In the genomic region with DNA sequence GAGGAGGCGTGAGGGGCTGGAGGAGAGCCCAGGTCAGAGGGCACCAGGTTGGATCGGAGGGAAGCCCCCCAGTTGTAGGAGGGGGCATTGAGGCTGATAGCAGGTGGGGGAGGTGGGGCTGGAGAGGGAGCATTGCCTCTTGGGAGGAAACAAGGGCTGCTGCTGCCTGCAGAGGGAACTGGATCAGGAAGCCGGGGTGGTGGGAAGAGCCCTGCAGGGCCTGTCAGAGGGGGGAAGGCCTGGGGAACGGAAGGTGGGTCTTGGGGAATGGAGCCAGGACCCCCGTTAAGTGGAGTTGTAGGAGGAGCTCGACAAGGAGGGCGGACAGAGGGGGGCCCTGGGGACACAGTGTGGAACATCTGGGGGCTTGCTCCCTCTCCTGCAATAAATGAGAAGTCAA, we compare ENCODE assay signal across 9 mouse cellular contexts. TPM values are rescaled to one million over a fixed set of nuclear protein-coding genes. Genes with fewer than 3 reads are reported as not detected.
DNase-seq lines count a peak whose midpoint lies in the region; ATAC-seq and TF ChIP-seq lines count a peak whose summit lies in the region.
"Had no signal": no experiment of that assay in that cellular context is flagged by ENCODE, and none has a peak within 500 bp of the region (broad histone marks: within the 10 kb centered on the region; RNA-seq: fewer than 3 reads in every experiment).

No protein-coding gene starts in this region.

- peaks cover 27% of the 10 kb centered on the region for H3K4me1 ChIP-seq in heart, embryonic 11.5 days (ENCODE audit: control insufficient read depth, insufficient read depth, low read length)
- H3K4me1 ChIP-seq in MEL (ENCODE audit: control insufficient read depth in 1 of 2, insufficient read depth in 2 of 2, low read length in 2 of 2): peaks cover 0 to 9% of the 10 kb centered on the region in 2 experiments; a peak in 2 of 4 replicates
- peaks cover 13% of the 10 kb centered on the region; the same call in 1 of the 2 replicates for H3K4me1 ChIP-seq in forebrain, postnatal 0 days (ENCODE audit: insufficient read depth)
- H3K4me1 ChIP-seq in midbrain, embryonic 10.5 days: peaks cover 67% of the 10 kb centered on the region

- no peak for TF ChIP-seq CTCF in MEL (IDR thresholded peaks at IDR 0.05 in 2 of 3, conservative IDR thresholded peaks at IDR 0.05 in 1 of 3; ENCODE audit: control insufficient read depth in 1 of 3, insufficient read depth in 1 of 3, low read depth in 2 of 3, low read length in 3 of 3, poor library complexity in 1 of 3, severe bottlenecking in 1 of 3)
- no peak for TF ChIP-seq CTCF in forebrain, postnatal 0 days (IDR thresholded peaks at IDR 0.05; ENCODE audit: low read depth)

- no peak for ATAC-seq in heart, embryonic 11.5 days (replicated peaks; ENCODE audit: insufficient number of reproducible peaks, low FRiP score, low TSS enrichment)
- no peak for ATAC-seq in forebrain, postnatal 0 days
- ATAC-seq in CD4-positive, CD25-positive, alpha-beta regulatory T cell, adult 4 months: no peak

- intact Hi-C loops in heart, postnatal 14 days (cut with DNase I): loop anchor here (2.0 kb wide), 1 partner anchor 13 kb away; no protein-coding TSS in a partner anchor

- H3K27ac ChIP-seq in heart, embryonic 11.5 days (ENCODE audit: low read depth, low read length): no peak overlapping the region
- no peak overlapping the region for H3K27ac ChIP-seq in MEL (ENCODE audit: control insufficient read depth, low read depth, low read length)
- no peak overlapping the region for H3K27ac ChIP-seq in forebrain, postnatal 0 days (ENCODE audit: low read depth, low read length)
- H3K27ac ChIP-seq in midbrain, embryonic 10.5 days (replicated peaks): peak overlapping the region; percentile 70

- peaks cover 49% of the 10 kb centered on the region for H3K79me2 ChIP-seq in MEL (ENCODE audit: control insufficient read depth, insufficient read depth, low read length, poor library complexity)

- H3K27me3 ChIP-seq in heart, embryonic 11.5 days (ENCODE audit: control insufficient read depth, insufficient read depth, low read length): no peaks in the 10 kb centered on the region
- no peaks in the 10 kb centered on the region for H3K27me3 ChIP-seq in MEL (ENCODE audit: control insufficient read depth in 1 of 2, insufficient read depth in 2 of 2, low read length in 2 of 2)
- H3K27me3 ChIP-seq in forebrain, postnatal 0 days (ENCODE audit: insufficient read depth, low read length): no peaks in the 10 kb centered on the region
- no peaks in the 10 kb centered on the region for H3K27me3 ChIP-seq in midbrain, embryonic 10.5 days (ENCODE audit: low read depth, poor library complexity, severe bottlenecking)
- H3K27me3 ChIP-seq: CH12.LX had no signal

- no peak overlapping the region; the same call in 1 of the 2 replicates for H3K4me2 ChIP-seq in heart, embryonic 11.5 days
- peak overlapping the region; percentile 79; the same call in 1 of the 2 replicates for H3K4me2 ChIP-seq in forebrain, postnatal 0 days (ENCODE audit: low read depth)

- TF ChIP-seq RAD21 in MEL (IDR thresholded peaks at IDR 0.05; ENCODE audit: low read depth, low read length): no peak

- H3K36me3 ChIP-seq in heart, embryonic 11.5 days (ENCODE audit: control insufficient read depth, insufficient read depth, low read length): peaks cover 48% of the 10 kb centered on the region
- H3K36me3 ChIP-seq in MEL (ENCODE audit: control insufficient read depth in 1 of 2, insufficient read depth in 2 of 2, low read length in 2 of 2): peaks cover 0 to 6% of the 10 kb centered on the region in 2 experiments; a peak in 2 of 4 replicates
- peaks cover 54% of the 10 kb centered on the region for H3K36me3 ChIP-seq in forebrain, postnatal 0 days (ENCODE audit: insufficient read depth)
- H3K36me3 ChIP-seq in midbrain, embryonic 10.5 days: peaks cover 62% of the 10 kb centered on the region

- TF ChIP-seq POLR2A in MEL (IDR thresholded peaks at IDR 0.05; ENCODE audit: control insufficient read depth in 1 of 2, insufficient read depth in 1 of 2, low read depth in 1 of 2, low read length in 2 of 2, poor library complexity in 1 of 2): peak in 1 of 2 experiments; percentile 15; a peak in 1 of 4 replicates

- no peak for TF ChIP-seq EP300 in MEL (IDR thresholded peaks at IDR 0.05; ENCODE audit: low read depth in 1 of 2, low read length in 2 of 2)

- no peaks in the 10 kb centered on the region for H3K9me3 ChIP-seq in heart, embryonic 11.5 days (replicated peaks; ENCODE audit: control insufficient read depth, low read length)
- no peaks in the 10 kb centered on the region for H3K9me3 ChIP-seq in MEL (replicated peaks; ENCODE audit: insufficient read depth, low read length)
- no peaks in the 10 kb centered on the region for H3K9me3 ChIP-seq in forebrain, postnatal 0 days (ENCODE audit: low read length)
- no peaks in the 10 kb centered on the region for H3K9me3 ChIP-seq in midbrain, embryonic 10.5 days (replicated peaks)

- whole genome bisulfite sequencing in heart, embryonic 11.5 days (ENCODE audit: insufficient replicate concordance): 77% methylated on average over 7 of the region's 7 CpGs
- WGBS in forebrain, postnatal 0 days: 73% methylated on average over 7 of the region's 7 CpGs
- 80% methylated on average over 7 of the region's 7 CpGs for WGBS in midbrain, embryonic 10.5 days

- H3K4me3 ChIP-seq in heart, embryonic 11.5 days (ENCODE audit: low read depth, low read length): peak overlapping the region; percentile 3; the same call in 1 of the 2 replicates
- no peak overlapping the region for H3K4me3 ChIP-seq in MEL (ENCODE audit: control insufficient read depth in 1 of 2, insufficient read depth in 1 of 2, low read depth in 2 of 2, low read length in 2 of 2)
- H3K4me3 ChIP-seq in forebrain, postnatal 0 days (ENCODE audit: low read depth, low read length): no peak overlapping the region
- H3K4me3 ChIP-seq in midbrain, embryonic 10.5 days: peak overlapping the region; percentile 65; the same call in 1 of the 2 replicates

- no peak overlapping the region for H3K9ac ChIP-seq in heart, embryonic 11.5 days (ENCODE audit: low read depth, low read length)
- H3K9ac ChIP-seq in MEL (ENCODE audit: control insufficient read depth, low read depth, low read length, poor library complexity, severe bottlenecking): no peak overlapping the region
- H3K9ac ChIP-seq in forebrain, postnatal 0 days: no peak overlapping the region

- DNase-seq in heart, postnatal 14 days: no peak
- no peak for DNase-seq in MEL (ENCODE audit: low read depth, low spot score)
- DNase-seq in forebrain, postnatal 0 days: no peak
- no peak for DNase-seq in midbrain, embryonic 10.5 days (ENCODE audit: low spot score)
- no peak for DNase-seq in spleen, postnatal 36 days (ENCODE audit: low spot score in 2 of 2)
- no peak for DNase-seq in right cerebral cortex, adult 18-20 months

RNA-seq across cellular contexts. Expression of a gene that starts 2.6 kb away (rescaled TPM):
- polyA plus RNA-seq in heart, embryonic 11.5 days (2014; fragmentation: Nextera tagmentation; extraction: Ambion mirVana): 13.6 and 15.1 TPM in 2 replicates
- total RNA-seq in heart, postnatal 14 days (2021): 10 to 100 TPM; 29.9 to 32.0 TPM
- 4.2 and 5.0 TPM in 2 replicates for total RNA-seq in MEL (2012; rRNA removed)
- polyA plus RNA-seq in MEL (2012; ENCODE audit: insufficient read depth in 1 of 2, insufficient read length in 2 of 2, low read depth in 1 of 2, low replicate concordance in 2 of 2, missing spikeins in 1 of 2): 10 to 100 TPM in 1 of 2 experiments, not detected in 1; 44.8 TPM
- 5.9 and 9.4 TPM in 2 replicates for total RNA-seq in forebrain, postnatal 0 days (2014; rRNA removed)
- polyA plus RNA-seq in forebrain, postnatal 0 days (2015; fragmentation: Nextera tagmentation; extraction: Ambion mirVana): 4.1 and 4.8 TPM in 2 replicates
- 11.9 and 13.0 TPM in 2 replicates for polyA plus RNA-seq in midbrain, embryonic 10.5 days (2016; fragmentation: Nextera tagmentation; extraction: Ambion mirVana)
- polyA plus RNA-seq in CD4-positive, CD25-positive, alpha-beta regulatory T cell, adult 4 months (2017; shearing (Covaris generic)): 10 to 100 TPM in 1 of 2 experiments, 1 to 10 TPM in 1; 4.0 to 14.7 TPM

RNA-seq across cellular contexts. Expression of a gene that starts 20.0 kb away (rescaled TPM):
- polyA plus RNA-seq in heart, embryonic 11.5 days (2014; fragmentation: Nextera tagmentation; extraction: Ambion mirVana): 135 and 136 TPM in 2 replicates
- total RNA-seq in heart, postnatal 14 days (2021): 100 to 1,000 TPM; 146 to 151 TPM
- total RNA-seq in MEL (2012; rRNA removed): 223 and 240 TPM in 2 replicates
- 100 to 1,000 TPM in 1 of 2 experiments, not detected in 1; 297 TPM for polyA plus RNA-seq in MEL (2012; ENCODE audit: insufficient read depth in 1 of 2, insufficient read length in 2 of 2, low read depth in 1 of 2, low replicate concordance in 2 of 2, missing spikeins in 1 of 2)
- total RNA-seq in forebrain, postnatal 0 days (2014; rRNA removed): 272 and 300 TPM in 2 replicates
- 332 and 343 TPM in 2 replicates for polyA plus RNA-seq in forebrain, postnatal 0 days (2015; fragmentation: Nextera tagmentation; extraction: Ambion mirVana)
- polyA plus RNA-seq in midbrain, embryonic 10.5 days (2016; fragmentation: Nextera tagmentation; extraction: Ambion mirVana): 212 and 239 TPM in 2 replicates
- polyA plus RNA-seq in CD4-positive, CD25-positive, alpha-beta regulatory T cell, adult 4 months (2017; shearing (Covaris generic)): 10 to 100 TPM; 43.8 to 48.0 TPM

RNA-seq across cellular contexts. Expression of a gene that starts 23.0 kb away (rescaled TPM):
- 1.6 TPM in 2 replicates for polyA plus RNA-seq in heart, embryonic 11.5 days (2014; fragmentation: Nextera tagmentation; extraction: Ambion mirVana)
- under 1 TPM; 0.49 to 0.72 TPM for total RNA-seq in heart, postnatal 14 days (2021)
- total RNA-seq in MEL (2012; rRNA removed): 0.42 and 0.52 TPM in 2 replicates
- 1 to 10 TPM in 1 of 2 experiments, not detected in 1; 1.3 TPM for polyA plus RNA-seq in MEL (2012; ENCODE audit: insufficient read depth in 1 of 2, insufficient read length in 2 of 2, low read depth in 1 of 2, low replicate concordance in 2 of 2, missing spikeins in 1 of 2)
- total RNA-seq in forebrain, postnatal 0 days (2014; rRNA removed): 210 and 223 TPM in 2 replicates
- 62.0 and 84.0 TPM in 2 replicates for polyA plus RNA-seq in forebrain, postnatal 0 days (2015; fragmentation: Nextera tagmentation; extraction: Ambion mirVana)
- 14.9 and 29.4 TPM in 2 replicates for polyA plus RNA-seq in midbrain, embryonic 10.5 days (2016; fragmentation: Nextera tagmentation; extraction: Ambion mirVana)
- not detected for polyA plus RNA-seq in CD4-positive, CD25-positive, alpha-beta regulatory T cell, adult 4 months (2017; shearing (Covaris generic))

RNA-seq across cellular contexts. Expression of a gene that starts 25.4 kb away (rescaled TPM):
- 104 and 105 TPM in 2 replicates for polyA plus RNA-seq in heart, embryonic 11.5 days (2014; fragmentation: Nextera tagmentation; extraction: Ambion mirVana)
- 10 to 100 TPM; 39.2 to 45.9 TPM for total RNA-seq in heart, postnatal 14 days (2021)
- 147 and 162 TPM in 2 replicates for total RNA-seq in MEL (2012; rRNA removed)
- 100 to 1,000 TPM in 1 of 2 experiments, not detected in 1; 195 TPM for polyA plus RNA-seq in MEL (2012; ENCODE audit: insufficient read depth in 1 of 2, insufficient read length in 2 of 2, low read depth in 1 of 2, low replicate concordance in 2 of 2, missing spikeins in 1 of 2)
- total RNA-seq in forebrain, postnatal 0 days (2014; rRNA removed): 86.4 and 94.4 TPM in 2 replicates
- polyA plus RNA-seq in forebrain, postnatal 0 days (2015; fragmentation: Nextera tagmentation; extraction: Ambion mirVana): 95.9 and 98.6 TPM in 2 replicates
- 180 and 187 TPM in 2 replicates for polyA plus RNA-seq in midbrain, embryonic 10.5 days (2016; fragmentation: Nextera tagmentation; extraction: Ambion mirVana)
- polyA plus RNA-seq in CD4-positive, CD25-positive, alpha-beta regulatory T cell, adult 4 months (2017; shearing (Covaris generic)): 10 to 100 TPM; 20.4 to 33.2 TPM

RNA-seq across cellular contexts. Expression of a gene that starts 35.6 kb away (rescaled TPM):
- polyA plus RNA-seq in heart, embryonic 11.5 days (2014; fragmentation: Nextera tagmentation; extraction: Ambion mirVana): 1.7 TPM in 2 replicates
- 1 to 10 TPM; 3.1 to 4.5 TPM for total RNA-seq in heart, postnatal 14 days (2021)
- 24.4 and 27.7 TPM in 2 replicates for total RNA-seq in MEL (2012; rRNA removed)
- polyA plus RNA-seq in MEL (2012; ENCODE audit: insufficient read depth in 1 of 2, insufficient read length in 2 of 2, low read depth in 1 of 2, low replicate concordance in 2 of 2, missing spikeins in 1 of 2): 10 to 100 TPM in 1 of 2 experiments, not detected in 1; 41.1 TPM
- total RNA-seq in forebrain, postnatal 0 days (2014; rRNA removed): 0.52 and 0.69 TPM in 2 replicates
- 0.81 and 0.99 TPM in 2 replicates for polyA plus RNA-seq in forebrain, postnatal 0 days (2015; fragmentation: Nextera tagmentation; extraction: Ambion mirVana)
- polyA plus RNA-seq in midbrain, embryonic 10.5 days (2016; fragmentation: Nextera tagmentation; extraction: Ambion mirVana): 1.1 and 1.3 TPM in 2 replicates
- polyA plus RNA-seq in CD4-positive, CD25-positive, alpha-beta regulatory T cell, adult 4 months (2017; shearing (Covaris generic)): 100 to 1,000 TPM in 1 of 2 experiments, 10 to 100 TPM in 1; 92.4 to 118 TPM

Comparison
In these comparisons a context has a peak if more than half of its experiments do, and no peak if none do; other contexts are left out.
1. H3K4me3 ChIP-seq: peak in heart, embryonic 11.5 days (single experiment) and midbrain, embryonic 10.5 days (single experiment); none in MEL (0 of 2) and forebrain, postnatal 0 days (single experiment).